Mouse (Mus musculus) gastrocnemius, adult 2 months (tissue): ENCODE measurements around the gene Stoml1. TPM values are rescaled to one million over a fixed set of nuclear protein-coding genes. Genes with fewer than 3 reads are reported as not detected.
A peak's percentile ranks its signal among the peaks of the same experiment; 100 is the strongest.

ENCODE experiments used
- DNase-seq: peaks from one replicate; pipeline ENCODE4 v3.0.0; 2022
- H3K27ac ChIP-seq: fragments of 200-600 bp; 2 replicates; pipeline ENCODE4 v1.8.1; 2022; ENCODE audit warnings: mild to moderate bottlenecking
- H3K4me3 ChIP-seq: fragments of 200-600 bp; 2 replicates; pipeline ENCODE4 v1.8.1; 2022; ENCODE audit warnings: mild to moderate bottlenecking, moderate library complexity
- CTCF ChIP-seq: fragments of 200-600 bp; IDR thresholded peaks from 2 replicates; pipeline ENCODE4 v1.8.1; 2022; ENCODE audit warnings: antibody characterized with exemption, mild to moderate bottlenecking, moderate library complexity
- intact Hi-C: fragments of 180-260 bp; cut with DNase I; formaldehyde crosslinking; loops from one replicate; pipeline ENCODE4 v1.15.1; 2025
- long read RNA-seq, 2 experiments: library from polyadenylated mRNA; stranded (forward); transcript quantifications; one replicate each; pipeline ENCODE4 v2.0.0; 2021
- total RNA-seq, 2 experiments: library from RNA; stranded (reverse); gene quantifications; 2 replicates each; pipeline ENCODE4 v1.2.3; 2021

The Stoml1 gene
- 1 to 10 TPM; 6.8 to 7.3 TPM for total RNA-seq
- long read RNA-seq, experiment 1, transcript Stoml1-201 (7 exons, 1,984 nt), result major isoform, 8 of 16 reads
- long read RNA-seq, experiment 1, partial matches to known transcripts, result 1 of 16 reads
- long read RNA-seq, experiment 1, other reads (novel, unspliced or antisense), result 6 of 16 reads
- long read RNA-seq, experiment 2, transcript Stoml1-201 (7 exons, 1,984 nt), result major isoform, 7 of 24 reads
- long read RNA-seq, experiment 2, partial matches to known transcripts, result 0 of 24 reads
- long read RNA-seq, experiment 2, other reads (novel, unspliced or antisense), result 15 of 24 reads

GRCm38 (mm10) chr9:58253033-58253804 is at the start of gene Stoml1:
Stoml1 (plus strand) TSS chr9:58253164.
- Histone ChIP-seq H3K27ac (peak within 1 kb of the TSS; percentile 89), H3K4me3 (peak within 1 kb of the TSS; percentile 91)
- intact Hi-C loops, result no loop called here
- peak; percentile 96 for DNase-seq
- TF ChIP-seq CTCF, result peak; percentile 97

DNA sequence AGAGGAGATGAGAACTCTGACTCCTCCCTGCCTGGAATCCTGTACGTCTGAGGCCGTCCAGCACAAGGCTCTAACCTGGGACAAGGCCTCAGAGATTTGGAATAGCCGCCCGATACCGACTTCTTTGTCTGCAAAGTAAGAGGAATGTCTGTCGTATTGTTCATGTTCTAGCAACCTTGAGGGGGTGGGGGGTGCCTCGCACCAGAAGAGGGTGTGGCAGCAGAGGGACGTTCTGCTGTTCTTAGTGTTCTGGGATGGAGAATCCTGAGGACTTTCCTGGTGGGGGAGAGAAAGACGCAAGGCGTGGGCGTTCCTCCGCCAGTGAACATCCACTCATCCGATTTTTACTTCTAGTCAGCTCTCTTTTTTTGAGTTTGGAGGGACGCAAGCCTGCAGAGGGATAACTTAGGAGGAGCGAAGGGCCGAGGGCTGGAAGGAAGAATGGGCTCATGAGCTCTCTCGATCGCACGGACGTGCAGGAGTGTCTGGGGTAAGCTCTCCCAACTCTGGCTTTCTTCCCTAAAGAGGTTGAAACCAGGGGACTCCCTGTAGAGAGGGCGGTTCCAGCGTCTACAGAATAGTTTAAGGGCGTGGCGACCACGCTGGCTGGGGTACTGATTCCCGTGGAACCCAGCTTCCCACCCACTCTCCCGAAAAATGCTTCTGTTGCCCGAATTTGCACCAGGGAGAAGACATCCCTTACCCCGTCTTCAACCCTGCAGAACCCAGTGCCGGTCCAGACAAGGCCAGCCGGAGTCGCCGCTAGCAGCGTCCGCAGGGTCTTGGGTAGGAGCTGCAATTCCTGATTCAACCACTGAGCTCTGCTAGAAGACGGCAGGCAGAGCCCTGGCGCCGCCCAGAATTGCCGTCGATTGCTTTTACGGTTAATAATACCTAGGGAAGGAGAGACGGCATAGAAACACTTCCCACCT is 49.2 kb upstream of the Stoml1 start, which contains the start of the genes Islr and Islr2:
Gene Islr (minus strand): TSS at position 791 of the 932 bp plus-strand sequence.
Gene Islr2 (minus strand): TSS at position 804 of the 932 bp plus-strand sequence.
- Histone ChIP-seq H3K27ac (peak within 1 kb of the TSS; percentile 70), H3K4me3 (peak within 1 kb of the TSS; percentile 73)
- peak; percentile 60 for TF ChIP-seq CTCF
- peak; percentile 72 for DNase-seq
- intact Hi-C loops, result loop anchor here (1.0 kb wide), 1 partner anchor 165 kb away; no protein-coding TSS in a partner anchor

DNA sequence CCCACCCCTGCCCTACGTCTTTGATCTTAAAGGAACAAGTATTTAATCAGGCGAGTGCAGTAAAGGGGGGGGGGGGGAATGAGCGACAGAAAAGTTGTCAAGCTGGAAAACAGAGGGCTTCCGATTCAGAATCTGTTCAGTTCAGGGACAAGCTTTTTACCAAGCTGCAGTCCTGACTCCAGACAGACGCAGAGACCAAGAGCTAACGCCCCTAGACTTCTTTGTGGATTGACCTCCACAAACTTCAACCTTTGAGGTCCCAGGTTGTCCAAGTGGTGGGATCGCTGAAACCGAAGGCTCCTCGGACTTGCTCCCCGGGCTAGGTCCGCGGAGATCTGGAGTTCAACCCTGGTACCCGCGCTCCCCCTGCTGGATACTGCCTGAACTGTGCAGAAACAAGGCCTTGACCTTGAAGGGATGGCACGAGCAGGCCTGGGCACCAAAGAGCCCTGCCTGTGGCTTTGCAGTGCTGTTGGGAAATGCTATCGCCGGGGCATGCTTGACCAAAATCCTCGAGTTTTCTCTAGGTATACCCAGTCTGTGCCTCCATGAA is 48.4 kb upstream of the Stoml1 start:
- peak; percentile 98 for TF ChIP-seq CTCF
- Histone ChIP-seq H3K27ac (peak overlapping the region; percentile 70), H3K4me3 (peak overlapping the region; percentile 73)
- intact Hi-C loops, result loop anchor here (1.0 kb wide), 1 partner anchor 166 kb away; no protein-coding TSS in a partner anchor
- DNase-seq, result peak; percentile 94

- DNase-seq, result peak; percentile 2
- intact Hi-C loops, result no loop called here
- no peak for TF ChIP-seq CTCF
- Histone ChIP-seq H3K27ac (no peak overlapping the region), H3K4me3 (no peak overlapping the region)
Observed at GRCm38 (mm10) chr9:58206013-58206412, 47.0 kb upstream of the Stoml1 start.

GRCm38 (mm10) chr9:58209462-58210303 is 43.3 kb upstream of the Stoml1 start:
- no peak overlapping the region for H3K27ac ChIP-seq
- TF ChIP-seq CTCF, result no peak
- peak; percentile 4 for DNase-seq
- no peak overlapping the region for H3K4me3 ChIP-seq
- intact Hi-C loops, result no loop called here

DNA sequence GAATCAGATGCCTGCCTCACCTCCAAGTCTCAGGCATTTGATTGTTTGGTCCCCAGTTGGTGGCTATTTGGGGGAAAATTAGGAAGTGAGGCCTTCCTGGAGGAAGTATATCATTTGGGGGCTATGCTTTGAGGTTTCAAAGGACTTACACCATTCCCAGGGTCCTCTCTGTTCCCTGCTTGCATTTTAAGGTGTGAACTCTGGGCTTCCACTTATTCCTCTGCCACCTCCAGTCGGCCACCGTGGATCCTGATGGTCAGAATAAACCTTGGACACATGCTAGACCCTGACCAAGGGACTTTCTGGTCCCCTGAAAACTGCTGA is 42.7 kb upstream of the Stoml1 start:
- no peak for TF ChIP-seq CTCF
- intact Hi-C loops, result no loop called here
- Histone ChIP-seq H3K4me3 (no peak overlapping the region), H3K27ac (no peak overlapping the region)
- DNase-seq, result no peak

- peak; percentile 9 for DNase-seq
- H3K4me3 ChIP-seq, result no peak overlapping the region
- H3K27ac ChIP-seq, result 0 out of 2 replicates have a peak overlapping the region, but pooled peaks have one; percentile 35
- no peak for TF ChIP-seq CTCF
- intact Hi-C loops, result no loop called here
Observed at GRCm38 (mm10) chr9:58213377-58213776, 39.6 kb upstream of the Stoml1 start.

DNA sequence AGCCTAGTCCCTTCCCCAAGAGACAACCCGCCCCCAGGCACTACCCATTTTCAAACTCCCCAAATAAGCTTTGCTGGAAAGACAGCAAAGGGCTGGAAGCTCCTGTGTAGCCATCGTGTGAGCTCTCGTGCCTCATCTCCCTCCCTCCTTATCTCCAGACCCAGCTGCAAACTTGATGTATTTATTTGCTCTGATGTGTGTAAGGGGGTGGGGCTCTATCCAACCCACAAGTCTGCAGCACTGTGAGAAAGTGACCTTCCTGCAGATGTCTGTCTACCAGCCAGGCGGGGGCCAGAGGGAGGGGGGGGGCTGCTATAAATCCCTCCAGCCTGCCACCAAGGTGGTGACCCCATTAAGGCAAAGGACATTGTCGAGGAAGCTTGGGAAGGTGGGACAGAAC is 39.1 kb upstream of the Stoml1 start:
- peak; percentile 12 for DNase-seq
- intact Hi-C loops, result no loop called here
- no peak for TF ChIP-seq CTCF

GRCm38 (mm10) chr9:58214519-58215180 is 38.3 kb upstream of the Stoml1 start:
- intact Hi-C loops, result no loop called here
- peak; percentile 17 for DNase-seq
- TF ChIP-seq CTCF, result no peak
- H3K4me3 ChIP-seq, result no peak overlapping the region
- peak overlapping the region; percentile 38 for H3K27ac ChIP-seq

More for the DNA sequence above, 39.1 kb upstream of the Stoml1 start:
- Histone ChIP-seq H3K4me3 (no peak overlapping the region), H3K27ac (peak overlapping the region; percentile 35; the same call in 1 of the 2 replicates)

- DNase-seq, result peak; percentile 26
- peak; percentile 48 for TF ChIP-seq CTCF
- no peak overlapping the region for H3K4me3 ChIP-seq
- H3K27ac ChIP-seq, result no peak overlapping the region
- intact Hi-C loops, result no loop called here
Observed at GRCm38 (mm10) chr9:58216402-58216801, 36.6 kb upstream of the Stoml1 start.

- H3K4me3 ChIP-seq, result no peak overlapping the region
- TF ChIP-seq CTCF, result no peak
- H3K27ac ChIP-seq, result no peak overlapping the region
- intact Hi-C loops, result no loop called here
- DNase-seq, result no peak
Observed at GRCm38 (mm10) chr9:58218539-58218938, 34.4 kb upstream of the Stoml1 start.
